Mouse (Mus musculus) colon, adult 2 months (tissue): ENCODE results near the gene Tnfsf13. TPM values are rescaled to one million over a fixed set of nuclear protein-coding genes. Genes with fewer than 3 reads are reported as not detected.

Experiments
- polyA plus RNA-seq: library from polyadenylated mRNA; depleted of rRNA; stranded (reverse); fragments of >200 nt; gene quantifications from 2 replicates; pipeline ENCODE4 v1.2.3, GENCODE M21; 2012; rRNA removed

Gene Tnfsf13
- 15.1 and 20.9 TPM in 2 replicates for polyA plus RNA-seq

GRCm38 (mm10) chr11:69685526-69686148, at the start of gene Tnfsf13:
Tnfsf13 (minus strand) TSS chr11:69685784.

GRCm38 (mm10) chr11:69695361-69696181, 10.0 kb upstream of the Tnfsf13 start, which contains the start of the genes Tnfsf12 and Tnfsfm13:
Tnfsf12 (minus strand) TSS chr11:69695849.
Tnfsfm13 (minus strand) TSS chr11:69696098.

GRCm38 (mm10) chr11:69681314-69682208, 4.0 kb downstream of the Tnfsf13 start, which contains the start of gene Senp3:
Senp3 (minus strand) TSS chr11:69682084.

GRCm38 (mm10) chr11:69672211-69672706, 13.3 kb downstream of the Tnfsf13 start, which contains the start of gene Eif4a1:
Eif4a1 (minus strand) TSS chr11:69672423.

GRCm38 (mm10) chr11:69665961-69666664, 19.5 kb downstream of the Tnfsf13 start, which contains the start of gene Cd68:
Cd68 (minus strand) TSS chr11:69666153.

GRCm38 (mm10) chr11:69662213-69662966, 23.2 kb downstream of the Tnfsf13 start, which contains the start of gene Mpdu1:
Mpdu1 (minus strand) TSS chr11:69662642.

GRCm38 (mm10) chr11:69655264-69656064, 30.1 kb downstream of the Tnfsf13 start, which contains the start of gene Sox15:
Sox15 (plus strand) TSS chr11:69655314.

Other genes with a start within 250 kb of the Tnfsf13 start
- 0.44 and 0.93 TPM in 2 replicates for gene Dnah2, start 136.7 kb downstream of the Tnfsf13 start, polyA plus RNA-seq
- 1.1 and 1.8 TPM in 2 replicates for gene Efnb3, start 125.6 kb downstream of the Tnfsf13 start, polyA plus RNA-seq
- 13.9 and 18.2 TPM in 2 replicates for gene Wrap53, start 105.5 kb downstream of the Tnfsf13 start, polyA plus RNA-seq
- 69.1 and 71.7 TPM in 2 replicates for gene Trp53, start 105.4 kb downstream of the Tnfsf13 start, polyA plus RNA-seq
- 6.2 and 6.3 TPM in 2 replicates for gene Atp1b2, start 79.8 kb downstream of the Tnfsf13 start, polyA plus RNA-seq
- not detected in 2 replicates for gene Shbg, start 67.9 kb downstream of the Tnfsf13 start, polyA plus RNA-seq
- 1.3 and 1.8 TPM in 2 replicates for gene Sat2, start 63.8 kb downstream of the Tnfsf13 start, polyA plus RNA-seq
- gene Fxr2, start 52.8 kb downstream of the Tnfsf13 start, polyA plus RNA-seq = 40.4 and 45.3 TPM in 2 replicates
- gene Sox15, start 30.5 kb downstream of the Tnfsf13 start, polyA plus RNA-seq = not detected in 2 replicates
- gene Mpdu1, start 23.1 kb downstream of the Tnfsf13 start, polyA plus RNA-seq = 97.9 and 102 TPM in 2 replicates
- gene Cd68, start 19.6 kb downstream of the Tnfsf13 start, polyA plus RNA-seq = 16.9 and 23.1 TPM in 2 replicates
- gene Eif4a1, start 13.4 kb downstream of the Tnfsf13 start, polyA plus RNA-seq = 190 and 192 TPM in 2 replicates
- gene Senp3, start 3.7 kb downstream of the Tnfsf13 start, polyA plus RNA-seq = 37.8 and 38.7 TPM in 2 replicates
- 26.3 and 32.5 TPM in 2 replicates for gene Tnfsf12, start 10.1 kb upstream of the Tnfsf13 start, polyA plus RNA-seq
- gene Tnfsfm13, start 10.3 kb upstream of the Tnfsf13 start, polyA plus RNA-seq = 5.2 and 5.7 TPM in 2 replicates
- gene Polr2a, start 72.9 kb upstream of the Tnfsf13 start, polyA plus RNA-seq = 19.8 and 20.0 TPM in 2 replicates
- gene Slc35g3, start 76.2 kb upstream of the Tnfsf13 start, polyA plus RNA-seq = 0.33 TPM in 1 of 2 replicates, not detected in the other
- gene Zbtb4, start 80.1 kb upstream of the Tnfsf13 start, polyA plus RNA-seq = 37.2 and 40.3 TPM in 2 replicates
- 5.7 and 8.7 TPM in 2 replicates for gene Chrnb1, start 110.2 kb upstream of the Tnfsf13 start, polyA plus RNA-seq
- gene Fgf11, start 116.1 kb upstream of the Tnfsf13 start, polyA plus RNA-seq = 6.4 and 6.9 TPM in 2 replicates
- 45.7 and 55.0 TPM in 2 replicates for gene Tmem102, start 119.8 kb upstream of the Tnfsf13 start, polyA plus RNA-seq
- not detected in 2 replicates for gene Gm39566, start 129.5 kb upstream of the Tnfsf13 start, polyA plus RNA-seq
- not detected in 2 replicates for gene Spem2, start 132.7 kb upstream of the Tnfsf13 start, polyA plus RNA-seq
- 0.22 TPM in 1 of 2 replicates, not detected in the other for gene Spem1, start 136.4 kb upstream of the Tnfsf13 start, polyA plus RNA-seq
- gene Nlgn2, start 152.0 kb upstream of the Tnfsf13 start, polyA plus RNA-seq = 19.8 and 19.9 TPM in 2 replicates
- 153 and 198 TPM in 2 replicates for gene Tmem256, start 152.7 kb upstream of the Tnfsf13 start, polyA plus RNA-seq
- 55.2 and 58.3 TPM in 2 replicates for gene Plscr3, start 160.6 kb upstream of the Tnfsf13 start, polyA plus RNA-seq
- gene Tnk1, start 172.9 kb upstream of the Tnfsf13 start, polyA plus RNA-seq = 55.1 and 60.4 TPM in 2 replicates
- gene Tmem95, start 192.2 kb upstream of the Tnfsf13 start, polyA plus RNA-seq = not detected in 2 replicates
- 4.0 and 4.9 TPM in 2 replicates for gene Kctd11, start 195.6 kb upstream of the Tnfsf13 start, polyA plus RNA-seq
- 6.5 and 6.7 TPM in 2 replicates for gene Acap1, start 209.8 kb upstream of the Tnfsf13 start, polyA plus RNA-seq
- 1.0 and 1.6 TPM in 2 replicates for gene 2810408A11Rik, start 215.2 kb upstream of the Tnfsf13 start, polyA plus RNA-seq
- gene Neurl4, start 215.3 kb upstream of the Tnfsf13 start, polyA plus RNA-seq = 43.3 and 44.8 TPM in 2 replicates
- gene Gps2, start 228.1 kb upstream of the Tnfsf13 start, polyA plus RNA-seq = 75.4 and 99.4 TPM in 2 replicates
- 270 and 293 TPM in 2 replicates for gene Eif5a, start 236.2 kb upstream of the Tnfsf13 start, polyA plus RNA-seq